Mouse (Mus musculus) cerebellum, adult 8-10 months (tissue): ENCODE data around the gene Olfr1229.

Experiments used
- DNase-seq: peaks from one replicate; pipeline ENCODE4 v3.0.0; 2022

Gene Olfr1229

GRCm38 (mm10) chr2:89287914-89288313 is at the start of gene Olfr1229:
Gene Olfr1229 (minus strand): TSS chr2:89288014.
- no peak for DNase-seq

GRCm38 (mm10) chr2:89329575-89329974 is 41.8 kb upstream of the Olfr1229 start, which contains the start of gene Olfr1232:
Gene Olfr1232 (minus strand): TSS chr2:89329675.
- no peak for DNase-seq

- no peak for DNase-seq
These were observed 19.2 kb upstream of the Olfr1229 start, which contains the start of gene Olfr1231 for GRCm38 (mm10) chr2:89306974-89307373. Gene Olfr1231 (minus strand): TSS chr2:89307074.

GRCm38 (mm10) chr2:89297168-89297567 is 9.4 kb upstream of the Olfr1229 start, which contains the start of gene Olfr1230:
Gene Olfr1230 (minus strand): TSS chr2:89297268.
- DNase-seq, result no peak

GRCm38 (mm10) chr2:89253962-89254361 is 33.9 kb downstream of the Olfr1229 start, which contains the start of gene Olfr1228:
Gene Olfr1228 (minus strand): TSS chr2:89254062.
- DNase-seq, result no peak
